Mouse (Mus musculus): ENCODE measurements around the gene Slc13a2.

The Slc13a2 gene

GRCm38 (mm10) chr11:78354905-78355304 lies 67.1 kb downstream of the Slc13a2 start:
- no peak for DNase-seq (ENCODE audit: low read depth, low spot score)

- DNase-seq (ENCODE audit: low read depth, low spot score), result no peak
Measured at GRCm38 (mm10) chr11:78353081-78353480, 68.9 kb downstream of the Slc13a2 start.

DNA sequence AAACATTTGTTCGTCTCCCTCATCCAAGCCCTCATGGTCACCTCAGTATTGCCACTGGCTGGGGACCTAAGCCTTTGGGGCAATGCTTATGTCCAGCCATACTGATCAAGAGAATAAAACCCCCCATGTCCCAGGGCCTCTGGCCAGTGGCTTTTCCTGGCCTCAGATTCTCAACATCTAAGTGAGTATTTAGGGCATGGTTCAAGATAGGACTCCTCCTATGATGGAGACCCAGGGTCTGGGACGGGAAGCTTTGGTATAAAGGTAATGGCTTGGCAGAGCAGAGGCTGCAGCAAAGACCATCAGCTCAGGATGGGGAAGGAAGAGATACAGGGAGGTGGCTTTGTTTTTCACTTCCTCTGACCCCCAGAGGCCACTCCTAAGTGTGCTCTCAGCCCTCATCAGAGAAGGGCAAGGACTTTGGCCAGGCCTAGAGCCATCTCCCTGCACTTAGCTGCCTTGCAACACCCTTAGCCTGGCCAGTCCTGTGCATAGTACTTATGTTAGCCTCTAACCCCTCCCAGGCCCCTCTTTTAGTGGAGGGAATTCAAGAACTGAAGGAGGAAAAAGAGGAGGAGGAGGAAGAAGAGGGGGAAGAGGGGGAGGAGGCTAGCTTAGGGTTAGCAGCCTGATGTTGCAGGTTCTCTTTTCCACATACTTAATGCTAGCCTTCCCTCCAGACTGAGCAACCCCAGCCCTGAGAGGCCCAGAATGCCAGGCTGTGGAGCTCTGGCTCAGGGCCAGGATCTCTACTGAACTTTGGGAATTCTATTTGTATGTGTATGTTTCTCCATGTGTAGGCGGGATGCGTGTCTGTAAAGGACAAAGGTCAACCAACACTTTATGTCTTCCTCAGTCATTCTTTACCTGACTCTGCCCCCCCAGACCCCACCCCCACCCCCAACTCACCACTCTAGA lies 72.3 kb downstream of the Slc13a2 start:
- no peak for DNase-seq (ENCODE audit: low read depth, low spot score)

DNA sequence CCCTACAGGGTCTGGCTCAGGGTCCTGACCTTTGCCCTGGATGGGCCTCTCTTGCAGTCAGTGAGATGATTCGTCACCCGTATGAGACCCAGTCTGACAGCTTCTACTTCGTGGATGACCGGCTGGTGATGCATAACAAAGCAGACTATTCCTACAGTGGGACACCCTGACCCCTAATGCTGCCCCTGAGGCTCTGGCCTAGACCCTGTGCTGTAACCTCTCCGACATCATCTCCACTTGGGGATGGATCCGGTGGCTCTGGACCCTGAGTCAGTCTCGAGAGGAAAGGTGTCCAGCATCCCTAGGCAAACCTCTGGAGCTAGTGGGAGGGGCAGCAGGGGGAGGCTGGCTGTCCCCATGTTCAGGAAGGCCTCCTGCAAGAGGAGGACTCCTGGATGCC lies 73.5 kb downstream of the Slc13a2 start:
- DNase-seq (ENCODE audit: low read depth, low spot score), result no peak

DNA sequence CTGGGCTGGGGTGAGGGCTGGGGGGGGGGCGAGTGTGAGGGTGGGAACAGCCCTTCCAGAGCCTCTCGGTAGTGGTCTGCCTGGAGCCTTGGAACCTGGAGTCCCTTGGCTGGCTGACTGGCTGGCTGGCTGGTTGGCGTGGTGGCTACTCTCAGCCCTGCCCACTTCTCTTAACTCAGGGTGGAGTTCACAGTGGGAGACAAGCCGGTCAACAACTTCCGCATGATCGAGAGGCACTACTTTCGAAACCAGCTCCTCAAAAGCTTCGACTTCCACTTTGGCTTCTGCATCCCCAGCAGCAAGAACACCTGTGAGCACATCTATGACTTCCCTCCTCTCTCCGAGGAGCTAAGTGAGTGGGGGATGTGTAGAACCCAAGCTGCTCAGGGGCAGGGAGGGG lies 74.1 kb downstream of the Slc13a2 start:
- no peak for DNase-seq (ENCODE audit: low read depth, low spot score)

Data from c-Kit-negative CD71-positive TER-119-positive erythroid progenitor cells, embryonic 14.5 days (primary cell).